Mouse (Mus musculus) stomach, embryonic 16.5 days (tissue): Measurements from ENCODE around the gene Trim60. TPM values are rescaled to one million over a fixed set of nuclear protein-coding genes. Genes with fewer than 3 reads are reported as not detected.

Experiments used
- ATAC-seq: fragments of 200-750 bp; cut with Nextera tagmentation; 2 replicates; pipeline ENCODE4 v1.8.0; 2017; ENCODE audit warnings: moderate number of reproducible peaks, moderate TSS enrichment; ENCODE audit not compliant: insufficient read depth, low FRiP score
- H3K27ac ChIP-seq: fragments of 300-500 bp; sonication (generic); 2 replicates; pipeline ENCODE4 v1.5.1; 2014; ENCODE audit warnings: low read length
- H3K27me3 ChIP-seq: fragments of 300-500 bp; sonication (generic); 2 replicates; pipeline ENCODE4 v1.6.1; 2014; ENCODE audit warnings: low read length, control low read depth, mixed read lengths; ENCODE audit not compliant: control insufficient read depth, insufficient read depth
- H3K36me3 ChIP-seq: fragments of 300-500 bp; sonication (generic); 2 replicates; pipeline ENCODE4 v1.6.1; 2014; ENCODE audit warnings: low read length; ENCODE audit not compliant: control insufficient read depth, insufficient read depth
- H3K4me1 ChIP-seq: fragments of 300-500 bp; sonication (generic); 2 replicates; pipeline ENCODE4 v1.6.1; 2014; ENCODE audit warnings: low read length, control low read depth, mixed read lengths; ENCODE audit not compliant: control insufficient read depth, insufficient read depth
- H3K4me2 ChIP-seq: fragments of 300-500 bp; sonication (generic); 2 replicates; pipeline ENCODE4 v1.6.1; 2014; ENCODE audit warnings: low read depth, low read length, mixed read lengths
- H3K4me3 ChIP-seq: fragments of 300-500 bp; sonication (generic); replicated peaks from 2 replicates; pipeline ENCODE4 v1.5.1; 2014; ENCODE audit warnings: mild to moderate bottlenecking, low read length
- H3K9ac ChIP-seq: fragments of 300-500 bp; sonication (generic); 2 replicates; pipeline ENCODE4 v1.6.1; 2014; ENCODE audit warnings: low read length
- H3K9me3 ChIP-seq: fragments of 300-500 bp; sonication (generic); replicated peaks from 2 replicates; pipeline ENCODE4 v1.6.1; 2016; ENCODE audit warnings: low read length, control low read depth; ENCODE audit not compliant: control insufficient read depth
- WGBS: fragments of 180-500 bp; shearing (Covaris S2); extraction: QIAGEN DNeasy Blood & Tissue Kit; methylation state at CpG from one replicate; pipeline ENCODE4 v1.1.7; 2014; 5-methylcytosine and 5-hydroxymethylcytosine counted together
- polyA plus RNA-seq: library from polyadenylated mRNA; unstranded; fragments of >200 nt; fragmentation: Nextera tagmentation; extraction: Ambion mirVana; gene quantifications from 2 replicates; pipeline ENCODE4 v1.2.1, GENCODE M21; 2015

The Trim60 gene
- polyA plus RNA-seq: not detected in 2 replicates

DNA sequence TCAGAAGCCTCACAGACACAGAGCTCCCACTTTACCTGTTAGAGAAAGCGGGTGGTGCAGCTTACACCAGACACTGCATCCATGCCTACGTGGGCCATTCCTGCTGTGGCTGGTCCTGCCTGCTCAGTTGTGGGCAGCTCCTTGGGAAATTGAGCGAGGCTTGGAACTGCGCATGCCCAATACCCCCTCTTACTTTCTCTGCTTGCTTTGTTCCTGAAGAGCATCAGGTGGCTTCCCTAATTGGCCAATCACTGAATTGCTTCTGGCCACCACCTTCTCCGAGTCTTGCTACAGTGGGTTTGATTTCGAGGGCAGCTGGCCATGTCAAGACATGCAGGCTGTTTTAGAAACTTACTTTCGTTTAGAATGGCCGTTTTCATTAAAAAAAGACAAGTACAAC, at the start of gene Trim60, which contains the start of gene Trim61:
Gene Trim60, minus strand, starts transcription at position 162 of the 400 bp plus-strand sequence.
Gene Trim61, minus strand, starts transcription at position 101 of the 400 bp plus-strand sequence.
- H3K4me1 ChIP-seq: no peaks in the 10 kb centered on the region
- no peaks in the 10 kb centered on the region for H3K27me3 ChIP-seq
- H3K4me2 ChIP-seq: no peak within 1 kb of the TSS
- H3K36me3 ChIP-seq: no peaks in the 10 kb centered on the region
- H3K27ac ChIP-seq: no peak within 1 kb of the TSS
- H3K4me3 ChIP-seq: no peak within 1 kb of the TSS
- H3K9me3 ChIP-seq: no peaks in the 10 kb centered on the region
- WGBS: 88% methylated on average over 8 of the region's 8 CpGs
- ATAC-seq: no peak
- no peak within 1 kb of the TSS for H3K9ac ChIP-seq

DNA sequence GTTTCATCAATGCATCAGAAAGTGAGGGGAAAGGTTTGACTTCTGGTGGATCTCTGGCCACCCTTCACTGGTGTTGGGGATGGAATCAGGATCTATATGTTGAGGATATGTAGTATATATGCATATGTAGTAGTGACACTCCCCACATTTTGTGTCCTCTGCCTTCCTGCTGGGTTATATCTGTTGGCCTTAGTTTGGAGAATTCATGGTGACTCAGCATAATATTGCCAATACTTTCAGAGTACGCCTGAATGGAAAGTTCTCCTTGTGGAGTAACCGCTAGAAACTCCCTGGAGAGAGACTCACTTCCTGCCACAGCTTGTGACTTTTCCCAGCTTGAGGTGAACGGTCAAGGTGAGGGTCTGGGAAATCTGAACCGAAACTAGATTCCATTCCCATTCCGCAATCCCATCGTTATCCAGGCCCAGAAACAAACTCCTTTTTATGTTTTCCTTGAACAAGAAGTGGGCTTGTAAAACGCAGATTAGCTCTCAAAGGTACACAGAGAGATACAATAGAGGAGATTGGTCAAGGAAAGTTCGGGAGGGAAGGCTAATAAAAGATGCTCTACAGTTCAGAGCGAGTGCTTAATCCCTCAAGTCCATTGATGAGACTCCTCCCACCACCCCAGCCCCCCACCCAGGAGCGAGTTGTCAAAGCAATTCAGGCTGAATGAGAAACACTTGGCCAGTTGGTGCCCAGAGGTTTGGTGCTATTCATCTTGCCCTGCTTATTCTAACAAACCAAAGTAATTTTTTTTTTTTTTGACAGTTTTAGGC, 49.5 kb upstream of the Trim60 start:
- Histone ChIP-seq H3K4me3 (no peak overlapping the region), H3K36me3 (no peaks in the 10 kb centered on the region), H3K4me2 (no peak overlapping the region), H3K27me3 (no peaks in the 10 kb centered on the region), H3K27ac (no peak overlapping the region), H3K4me1 (no peaks in the 10 kb centered on the region), H3K9ac (no peak overlapping the region), H3K9me3 (no peaks in the 10 kb centered on the region)
- no peak for ATAC-seq
- 42% methylated on average over 10 of the region's 10 CpGs for WGBS

- H3K4me2 ChIP-seq: no peak overlapping the region
- H3K4me3 ChIP-seq: no peak overlapping the region
- no peaks in the 10 kb centered on the region for H3K4me1 ChIP-seq
- H3K27ac ChIP-seq: no peak overlapping the region
- H3K36me3 ChIP-seq: no peaks in the 10 kb centered on the region
- no peaks in the 10 kb centered on the region for H3K9me3 ChIP-seq
- no peak overlapping the region for H3K9ac ChIP-seq
- no peaks in the 10 kb centered on the region for H3K27me3 ChIP-seq
- ATAC-seq: no peak
- 92% methylated on average over 4 of the region's 4 CpGs for WGBS
These were observed 48.6 kb upstream of the Trim60 start for GRCm38 (mm10) chr8:65067031-65067430.

DNA sequence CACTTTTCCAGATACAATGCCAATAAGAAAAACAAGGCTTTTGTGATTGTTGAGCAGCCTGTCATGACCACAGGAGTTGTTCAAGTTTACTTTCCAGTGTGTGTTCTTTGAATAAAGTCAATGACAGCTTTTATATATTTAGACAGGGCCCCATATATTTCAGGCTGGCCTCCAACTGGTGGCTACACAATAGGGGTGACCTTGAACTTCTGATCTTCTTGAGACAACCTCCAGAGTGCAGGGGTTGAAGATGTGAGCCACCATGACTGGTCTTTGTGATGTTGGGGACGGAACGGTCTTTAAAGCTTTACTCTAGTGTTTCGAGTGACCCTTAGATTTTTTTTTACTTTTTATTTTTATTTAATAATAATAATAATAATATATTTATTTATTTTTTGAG, 47.2 kb upstream of the Trim60 start:
- H3K4me2 ChIP-seq: no peak overlapping the region
- no peaks in the 10 kb centered on the region for H3K4me1 ChIP-seq
- H3K27ac ChIP-seq: no peak overlapping the region
- H3K4me3 ChIP-seq: no peak overlapping the region
- no peaks in the 10 kb centered on the region for H3K27me3 ChIP-seq
- no peak for ATAC-seq
- H3K9me3 ChIP-seq: no peaks in the 10 kb centered on the region
- no peak overlapping the region for H3K9ac ChIP-seq
- 97% methylated on average over 3 of the region's 3 CpGs for WGBS
- no peaks in the 10 kb centered on the region for H3K36me3 ChIP-seq

DNA sequence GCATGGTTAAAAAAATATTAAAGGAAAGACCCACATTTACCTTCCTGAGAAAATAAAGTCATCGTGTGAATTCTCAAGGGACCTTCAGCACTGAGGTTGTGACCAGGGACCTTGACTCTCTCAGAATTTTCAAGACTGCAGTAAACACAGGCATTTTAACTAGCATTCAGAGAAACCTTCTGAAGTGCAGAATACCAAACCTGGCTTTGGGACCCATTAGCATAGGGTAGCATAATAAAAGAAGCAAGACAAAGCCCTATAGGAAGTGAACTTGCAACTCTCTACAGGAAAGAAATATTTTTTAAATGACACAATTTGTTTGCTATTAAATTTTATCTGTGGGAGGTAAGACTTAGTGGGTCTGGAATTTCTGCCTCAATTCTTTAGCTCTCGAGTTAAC, 45.7 kb upstream of the Trim60 start:
- 57% methylated on average over 2 of the region's 2 CpGs for WGBS
- H3K9ac ChIP-seq: no peak overlapping the region
- no peak for ATAC-seq
- no peaks in the 10 kb centered on the region for H3K9me3 ChIP-seq
- no peaks in the 10 kb centered on the region for H3K4me1 ChIP-seq
- no peak overlapping the region for H3K4me2 ChIP-seq
- no peak overlapping the region for H3K27ac ChIP-seq
- H3K27me3 ChIP-seq: no peaks in the 10 kb centered on the region
- H3K4me3 ChIP-seq: no peak overlapping the region
- H3K36me3 ChIP-seq: no peaks in the 10 kb centered on the region

DNA sequence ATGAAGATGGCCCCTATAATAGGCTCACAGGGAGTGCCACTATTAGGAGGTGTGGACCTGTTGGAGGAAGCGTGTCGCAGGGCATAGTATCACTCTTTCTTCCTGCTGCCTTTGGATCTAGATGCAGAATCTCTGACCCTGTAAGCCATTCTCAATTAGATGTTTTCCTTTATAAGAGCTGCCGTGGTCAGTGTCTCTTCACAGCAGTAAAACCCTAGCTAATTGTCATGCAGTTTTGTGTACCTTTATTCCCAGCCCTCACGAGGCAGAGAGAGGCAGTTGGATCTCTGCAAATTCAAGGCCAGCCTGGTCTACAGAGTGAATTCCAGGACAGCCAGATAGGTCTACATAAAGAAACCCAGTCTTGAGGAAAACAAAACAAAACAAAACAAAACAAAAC, 43.8 kb upstream of the Trim60 start:
- no peak overlapping the region for H3K27ac ChIP-seq
- H3K9me3 ChIP-seq: no peaks in the 10 kb centered on the region
- no peaks in the 10 kb centered on the region for H3K36me3 ChIP-seq
- WGBS: 80% methylated on average over 4 of the region's 4 CpGs
- no peak overlapping the region for H3K4me3 ChIP-seq
- H3K4me2 ChIP-seq: no peak overlapping the region
- H3K27me3 ChIP-seq: no peaks in the 10 kb centered on the region
- no peak for ATAC-seq
- H3K4me1 ChIP-seq: no peaks in the 10 kb centered on the region
- no peak overlapping the region for H3K9ac ChIP-seq

DNA sequence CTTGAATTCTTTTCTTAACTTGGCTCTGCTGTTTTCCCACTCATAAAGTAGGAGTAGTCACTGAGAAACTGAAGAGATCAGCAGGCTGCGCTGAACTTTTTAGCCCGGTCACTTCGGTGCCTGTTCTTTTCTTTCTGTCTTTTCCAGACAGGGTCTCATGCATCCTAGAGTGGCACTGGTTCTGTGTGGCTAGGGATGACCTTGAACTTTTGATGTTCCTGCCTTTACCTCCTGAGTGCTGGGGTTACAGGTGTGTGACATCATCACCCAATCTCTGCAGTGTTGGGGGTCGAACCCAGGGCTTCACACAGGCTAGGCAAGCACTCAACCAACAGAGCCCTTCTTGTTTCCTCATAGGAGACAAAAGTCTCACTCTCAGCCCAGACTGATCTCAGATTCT, 38.3 kb upstream of the Trim60 start:
- Histone ChIP-seq H3K27ac (no peak overlapping the region), H3K4me1 (no peaks in the 10 kb centered on the region), H3K4me2 (no peak overlapping the region), H3K36me3 (no peaks in the 10 kb centered on the region), H3K9me3 (no peaks in the 10 kb centered on the region), H3K9ac (no peak overlapping the region), H3K27me3 (no peaks in the 10 kb centered on the region), H3K4me3 (no peak overlapping the region)
- no peak for ATAC-seq
- WGBS: 87% methylated on average over 4 of the region's 4 CpGs

GRCm38 (mm10) chr8:65053968-65054367, 35.6 kb upstream of the Trim60 start:
- Histone ChIP-seq H3K4me3 (no peak overlapping the region), H3K4me2 (no peak overlapping the region), H3K36me3 (no peaks in the 10 kb centered on the region), H3K27ac (no peak overlapping the region), H3K9ac (no peak overlapping the region), H3K27me3 (no peaks in the 10 kb centered on the region), H3K9me3 (no peaks in the 10 kb centered on the region), H3K4me1 (no peaks in the 10 kb centered on the region)
- WGBS: 43% methylated on average over 5 of the region's 5 CpGs
- no peak for ATAC-seq

GRCm38 (mm10) chr8:65053554-65053953, 35.2 kb upstream of the Trim60 start:
- no peaks in the 10 kb centered on the region for H3K9me3 ChIP-seq
- no peaks in the 10 kb centered on the region for H3K27me3 ChIP-seq
- no peak overlapping the region for H3K27ac ChIP-seq
- no peak for ATAC-seq
- H3K36me3 ChIP-seq: no peaks in the 10 kb centered on the region
- no peak overlapping the region for H3K4me3 ChIP-seq
- no peaks in the 10 kb centered on the region for H3K4me1 ChIP-seq
- H3K9ac ChIP-seq: no peak overlapping the region
- WGBS: 86% methylated on average over 3 of the region's 3 CpGs
- H3K4me2 ChIP-seq: no peak overlapping the region
